Mouse (Mus musculus) kidney, embryonic 14.5 days (tissue): Measurements from ENCODE around the gene Olfr1487. TPM values are rescaled to one million over a fixed set of nuclear protein-coding genes. Genes with fewer than 3 reads are reported as not detected.
"Not testable (repeated sequence)": the region's sequence is repeated elsewhere in the genome, so short reads cannot be mapped to it uniquely, and the experiment has no call there.

Source experiments
- ATAC-seq: fragments of 200-750 bp; cut with Nextera tagmentation; 2 replicates; pipeline ENCODE4 v1.8.0; 2017; ENCODE audit warnings: moderate number of reproducible peaks, mild to moderate bottlenecking, moderate TSS enrichment, moderate library complexity; ENCODE audit not compliant: low FRiP score, low TSS enrichment
- H3K27ac ChIP-seq: fragments of 300-500 bp; sonication (generic); 2 replicates; pipeline ENCODE4 v1.5.1; 2014; ENCODE audit warnings: low read depth, mild to moderate bottlenecking, low read length, moderate library complexity, mixed read lengths
- H3K27me3 ChIP-seq: fragments of 300-500 bp; sonication (generic); 2 replicates; pipeline ENCODE4 v1.6.1; 2014; ENCODE audit warnings: mild to moderate bottlenecking, low read length; ENCODE audit not compliant: control insufficient read depth, insufficient read depth
- H3K36me3 ChIP-seq: fragments of 300-500 bp; sonication (generic); 2 replicates; pipeline ENCODE4 v1.6.1; 2014; ENCODE audit warnings: low read length, mixed read lengths; ENCODE audit not compliant: control insufficient read depth, insufficient read depth
- H3K4me1 ChIP-seq: fragments of 300-500 bp; sonication (generic); 2 replicates; pipeline ENCODE4 v1.6.1; 2014; ENCODE audit warnings: low read length, mixed read lengths; ENCODE audit not compliant: control insufficient read depth, insufficient read depth
- H3K4me2 ChIP-seq: fragments of 300-500 bp; sonication (generic); replicated peaks from 2 replicates; pipeline ENCODE4 v1.6.1; 2014; ENCODE audit warnings: low read depth, mild to moderate bottlenecking, low read length
- H3K4me3 ChIP-seq: fragments of 300-500 bp; sonication (generic); 2 replicates; pipeline ENCODE4 v1.5.1; 2014; ENCODE audit warnings: mild to moderate bottlenecking, low read length
- H3K9ac ChIP-seq: fragments of 300-500 bp; sonication (generic); 2 replicates; pipeline ENCODE4 v1.6.1; 2014; ENCODE audit warnings: low read depth, mild to moderate bottlenecking, low read length, moderate library complexity
- H3K9me3 ChIP-seq: fragments of 300-500 bp; sonication (generic); 2 replicates; pipeline ENCODE4 v1.6.1; 2016; ENCODE audit warnings: low read length; ENCODE audit not compliant: control insufficient read depth
- WGBS: fragments of 180-500 bp; shearing (Covaris S2); extraction: QIAGEN DNeasy Blood & Tissue Kit; methylation state at CpG from one replicate; pipeline ENCODE4 v1.1.7; 2014; 5-methylcytosine and 5-hydroxymethylcytosine counted together
- microRNA-seq: library from miRNA; unstranded; fragments of <30 nt; microRNA quantifications from one replicate; pipeline ENCODE4, GENCODE M21; 2016
- polyA plus RNA-seq: library from polyadenylated mRNA; unstranded; fragments of >200 nt; fragmentation: Nextera tagmentation; extraction: Ambion mirVana; gene quantifications from 2 replicates; pipeline ENCODE4 v1.2.1, GENCODE M21; 2014

The Olfr1487 gene
- not detected in 2 replicates for polyA plus RNA-seq

GRCm38 (mm10) chr19:13617075-13617474, at the start of gene Olfr1487:
Olfr1487 (plus strand) TSS chr19:13617375.
- H3K27ac ChIP-seq, H3K36me3 ChIP-seq, H3K9me3 ChIP-seq, H3K4me2 ChIP-seq, H3K4me1 ChIP-seq, H3K4me3 ChIP-seq, ATAC-seq, H3K9ac ChIP-seq, H3K27me3 ChIP-seq: not testable (repeated sequence)
- WGBS: 95% methylated on average over 2 of the region's 2 CpGs

DNA sequence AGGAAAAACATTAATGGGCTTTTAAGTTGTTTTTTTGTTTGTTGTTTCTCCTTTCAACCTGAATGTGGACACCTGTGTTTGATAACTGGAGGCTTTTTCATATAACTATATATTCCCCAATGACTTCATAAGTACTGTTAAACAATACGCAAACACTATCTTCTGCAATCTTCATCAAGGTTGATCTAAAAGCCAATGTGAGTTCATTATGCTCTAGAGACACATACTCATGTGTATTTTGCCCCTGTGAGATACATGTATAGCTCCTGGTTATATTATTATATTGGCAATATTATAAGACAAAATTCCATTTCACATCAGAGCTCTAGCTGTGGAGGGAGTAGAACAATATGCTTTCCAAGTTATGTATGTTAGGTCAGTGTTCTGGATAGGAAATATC, 34.0 kb upstream of the Olfr1487 start, which contains the start of gene Olfr1484:
Olfr1484 (plus strand) TSS at position 301 of the 400 bp plus-strand sequence.
- no peak for ATAC-seq

DNA sequence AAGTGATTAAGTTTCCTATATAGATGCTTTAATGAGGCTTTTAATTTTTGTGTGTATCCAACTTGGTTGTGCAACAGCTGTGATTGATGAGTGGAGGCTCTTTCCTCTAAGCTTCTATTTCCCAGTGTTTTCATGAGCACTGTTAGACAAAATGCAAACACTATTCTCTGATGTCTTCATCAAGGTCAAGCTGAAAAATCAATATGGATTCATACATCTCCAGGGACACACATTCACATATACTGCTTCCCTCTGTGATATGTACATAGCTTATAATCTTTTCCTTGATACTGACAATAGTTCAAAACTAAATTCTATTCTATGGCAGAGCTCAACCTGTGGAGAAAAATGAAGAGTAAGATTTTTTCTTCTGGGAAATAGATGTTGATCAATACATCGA, 14.1 kb downstream of the Olfr1487 start, which contains the start of gene Olfr1489:
Olfr1489 (plus strand) TSS at position 301 of the 400 bp plus-strand sequence.
- ATAC-seq: no peak
- no peak within 1 kb of the TSS for H3K4me2 ChIP-seq
- H3K4me3 ChIP-seq: no peak within 1 kb of the TSS
- no peak within 1 kb of the TSS for H3K9ac ChIP-seq
- H3K27me3 ChIP-seq: no peaks in the 10 kb centered on the region
- H3K36me3 ChIP-seq: no peaks in the 10 kb centered on the region
- no peaks in the 10 kb centered on the region for H3K4me1 ChIP-seq
- peaks cover 4% of the 10 kb centered on the region; the same call in 1 of the 2 replicates for H3K9me3 ChIP-seq
- 83% methylated on average over 1 of the region's 1 CpGs for WGBS
- no peak within 1 kb of the TSS for H3K27ac ChIP-seq

More for the DNA sequence above, 34.0 kb upstream of the Olfr1487 start, which contains the start of gene Olfr1484:
- no peak within 1 kb of the TSS for H3K4me2 ChIP-seq
- H3K27me3 ChIP-seq: no peaks in the 10 kb centered on the region
- no peaks in the 10 kb centered on the region for H3K9me3 ChIP-seq
- WGBS: 93% methylated on average over 1 of the region's 1 CpGs
- H3K4me3 ChIP-seq: no peak within 1 kb of the TSS
- no peaks in the 10 kb centered on the region for H3K36me3 ChIP-seq
- no peaks in the 10 kb centered on the region for H3K4me1 ChIP-seq
- no peak within 1 kb of the TSS for H3K27ac ChIP-seq
- no peak within 1 kb of the TSS for H3K9ac ChIP-seq

DNA sequence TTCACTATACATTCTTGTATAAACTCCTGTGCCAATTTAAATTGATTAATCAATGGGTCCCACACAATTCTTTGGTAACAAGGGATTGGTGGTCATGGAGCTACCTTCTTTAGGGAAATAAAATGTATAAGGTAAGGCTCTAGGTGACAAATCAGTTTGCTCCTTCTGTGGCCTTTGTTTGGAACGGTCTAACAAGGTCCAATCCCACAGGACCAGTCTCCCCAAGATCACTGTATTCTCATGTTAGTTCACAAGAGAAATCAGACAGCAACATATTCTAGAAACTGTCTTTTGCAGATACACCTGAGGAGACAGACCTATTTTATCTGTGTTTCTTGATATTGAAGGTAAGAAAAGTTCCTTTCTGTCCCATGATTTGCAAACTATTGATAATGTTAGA, 33.6 kb downstream of the Olfr1487 start, which contains the start of gene Olfr1490:
Olfr1490 (plus strand) TSS at position 301 of the 400 bp plus-strand sequence.
- no peak within 1 kb of the TSS for H3K9ac ChIP-seq
- no peak for ATAC-seq
- H3K4me3 ChIP-seq: no peak within 1 kb of the TSS
- no peaks in the 10 kb centered on the region for H3K36me3 ChIP-seq
- H3K4me1 ChIP-seq: no peaks in the 10 kb centered on the region
- no peaks in the 10 kb centered on the region for H3K9me3 ChIP-seq
- no peak within 1 kb of the TSS for H3K4me2 ChIP-seq
- H3K27ac ChIP-seq: no peak within 1 kb of the TSS
- H3K27me3 ChIP-seq: no peaks in the 10 kb centered on the region
- 81% methylated on average over 1 of the region's 1 CpGs for WGBS

Small RNA genes within 50 kb of the gene (microRNA-seq; reads per million reads assigned to microRNA genes)
- gene Gm22323: not detected
- not detected for gene Gm23931

Other genes starting within 250 kb of the Olfr1487 start
- not detected in 2 replicates for gene Olfr1469, start 209.5 kb upstream of the Olfr1487 start, polyA plus RNA-seq
- not detected in 2 replicates for gene Olfr1471, start 174.0 kb upstream of the Olfr1487 start, polyA plus RNA-seq
- not detected in 2 replicates for gene Olfr1472, start 161.3 kb upstream of the Olfr1487 start, polyA plus RNA-seq
- gene Olfr1474, start 147.8 kb upstream of the Olfr1487 start, polyA plus RNA-seq: not detected in 2 replicates
- gene Olfr1475, start 137.2 kb upstream of the Olfr1487 start, polyA plus RNA-seq: not detected in 2 replicates
- not detected in 2 replicates for gene Olfr1477, start 116.8 kb upstream of the Olfr1487 start, polyA plus RNA-seq
- not detected in 2 replicates for gene Olfr1480, start 89.5 kb upstream of the Olfr1487 start, polyA plus RNA-seq
- not detected in 2 replicates for gene Olfr1484, start 33.9 kb upstream of the Olfr1487 start, polyA plus RNA-seq
- not detected in 2 replicates for gene Olfr1489, start 14.2 kb downstream of the Olfr1487 start, polyA plus RNA-seq
- gene Olfr1490, start 33.7 kb downstream of the Olfr1487 start, polyA plus RNA-seq: not detected in 2 replicates
- not detected in 2 replicates for gene Olfr1491, start 79.9 kb downstream of the Olfr1487 start, polyA plus RNA-seq
- gene Olfr1493-ps1, start 105.9 kb downstream of the Olfr1487 start, polyA plus RNA-seq: not detected in 2 replicates
- gene Olfr1494, start 122.4 kb downstream of the Olfr1487 start, polyA plus RNA-seq: not detected in 2 replicates
- not detected in 2 replicates for gene Olfr1495, start 147.2 kb downstream of the Olfr1487 start, polyA plus RNA-seq
- gene Olfr1496, start 160.5 kb downstream of the Olfr1487 start, polyA plus RNA-seq: not detected in 2 replicates
- not detected in 2 replicates for gene Olfr1497, start 180.8 kb downstream of the Olfr1487 start, polyA plus RNA-seq
- gene Olfr1499, start 202.1 kb downstream of the Olfr1487 start, polyA plus RNA-seq: not detected in 2 replicates
- gene Olfr1500, start 213.1 kb downstream of the Olfr1487 start, polyA plus RNA-seq: not detected in 2 replicates
- gene Olfr1501, start 233.3 kb downstream of the Olfr1487 start, polyA plus RNA-seq: not detected in 2 replicates
- not detected in 2 replicates for gene Olfr1502, start 244.4 kb downstream of the Olfr1487 start, polyA plus RNA-seq